Mouse (Mus musculus) forelimb bud, embryonic 11.5 days (tissue): ENCODE results near the gene Etv1.
A peak's percentile ranks its signal among the peaks of the same experiment; 100 is the strongest.

ENCODE experiments used
- DNase-seq: peaks from one replicate; pipeline ENCODE4 v3.0.0-alpha.2; 2012; ENCODE audit warnings: low read depth, low spot score

Etv1 gene

GRCm38 (mm10) chr12:38779186-38779777 is at the start of gene Etv1:
Gene Etv1, plus strand, starts transcription at chr12:38779380.
- DNase-seq: peak; percentile 49

- DNase-seq: no peak
Measured at GRCm38 (mm10) chr12:38729661-38730060, 49.5 kb upstream of the Etv1 start.

- no peak for DNase-seq
Measured at GRCm38 (mm10) chr12:38730791-38731190, 48.4 kb upstream of the Etv1 start.

DNA sequence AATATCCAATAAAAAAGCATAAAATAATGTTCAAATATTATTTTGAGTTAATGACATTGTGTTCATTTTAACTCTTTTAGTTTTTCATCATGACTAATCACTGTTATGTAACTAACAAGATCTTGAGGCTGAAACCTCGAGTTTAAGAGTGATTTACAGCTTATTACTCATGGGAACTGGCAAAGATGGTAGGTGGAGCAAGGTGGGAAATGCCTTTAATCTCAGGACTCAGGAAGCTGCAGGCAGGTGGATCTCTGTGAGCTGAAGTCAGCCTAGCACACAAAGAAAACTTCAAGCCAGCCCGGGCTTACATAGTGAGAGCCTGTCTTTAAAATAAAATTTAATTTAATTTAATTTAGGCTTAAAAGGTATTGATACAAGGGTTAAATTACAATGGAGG is 19.9 kb upstream of the Etv1 start:
- no peak for DNase-seq

- DNase-seq: no peak
Measured at GRCm38 (mm10) chr12:38777316-38777715, 1.9 kb upstream of the Etv1 start.

DNA sequence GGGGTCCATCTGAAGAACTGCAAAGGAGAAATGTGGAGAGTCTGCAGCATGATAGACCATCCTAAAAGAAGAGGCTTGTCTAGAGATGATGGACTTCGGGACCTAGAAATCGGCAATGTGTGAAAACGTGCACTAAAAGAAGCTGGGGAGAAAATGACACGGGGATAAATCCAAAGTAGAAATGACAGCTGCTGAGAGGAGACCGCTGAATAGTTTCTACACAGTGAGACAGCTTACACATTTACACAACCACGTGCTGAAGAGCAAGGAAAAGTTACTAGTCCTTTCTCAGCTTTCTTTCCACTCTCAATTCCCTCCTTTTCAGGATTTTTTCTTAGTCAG is 1.3 kb upstream of the Etv1 start:
- DNase-seq: no peak

GRCm38 (mm10) chr12:38778299-38779075 is 693 bp upstream of the Etv1 start:
- DNase-seq: peak; percentile 96

GRCm38 (mm10) chr12:38780006-38780954 is 1.1 kb downstream of the Etv1 start:
- peak; percentile 82 for DNase-seq

DNA sequence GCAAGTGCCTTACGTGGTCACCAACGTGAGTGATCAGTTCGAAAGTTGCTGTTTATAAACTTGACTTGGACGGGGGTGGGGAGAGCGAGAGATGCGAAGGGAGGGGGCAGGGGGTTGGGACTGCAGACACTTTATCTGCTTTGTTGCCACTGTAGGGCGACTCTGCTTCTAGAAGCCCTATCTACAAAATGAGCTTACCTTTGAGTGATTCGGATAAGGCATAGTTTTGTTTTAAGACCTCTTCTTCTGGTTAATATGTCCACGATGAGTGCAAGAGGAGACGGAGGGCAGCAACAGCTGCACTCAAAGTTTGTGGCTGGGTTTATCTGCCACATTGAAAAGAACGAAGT is 1.8 kb downstream of the Etv1 start:
- DNase-seq: no peak

DNA sequence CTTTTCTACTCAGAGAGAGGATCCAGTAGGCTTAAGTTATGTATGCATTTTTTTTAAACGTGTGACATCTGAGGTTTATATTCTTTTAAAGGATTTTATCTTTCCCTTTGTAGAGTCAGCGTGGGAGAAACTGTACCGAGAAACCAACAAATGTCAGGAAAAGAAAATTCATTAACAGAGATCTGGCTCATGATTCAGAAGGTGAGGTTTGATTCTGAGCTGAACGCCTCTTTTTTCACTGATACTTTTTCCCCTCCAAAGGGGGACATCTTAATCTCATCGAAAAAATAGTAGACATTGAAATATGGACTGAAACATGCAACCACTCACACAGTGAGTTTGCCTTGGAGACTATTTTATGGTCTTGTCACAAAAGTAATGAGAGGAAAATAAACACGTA is 2.5 kb downstream of the Etv1 start:
- DNase-seq: no peak

DNA sequence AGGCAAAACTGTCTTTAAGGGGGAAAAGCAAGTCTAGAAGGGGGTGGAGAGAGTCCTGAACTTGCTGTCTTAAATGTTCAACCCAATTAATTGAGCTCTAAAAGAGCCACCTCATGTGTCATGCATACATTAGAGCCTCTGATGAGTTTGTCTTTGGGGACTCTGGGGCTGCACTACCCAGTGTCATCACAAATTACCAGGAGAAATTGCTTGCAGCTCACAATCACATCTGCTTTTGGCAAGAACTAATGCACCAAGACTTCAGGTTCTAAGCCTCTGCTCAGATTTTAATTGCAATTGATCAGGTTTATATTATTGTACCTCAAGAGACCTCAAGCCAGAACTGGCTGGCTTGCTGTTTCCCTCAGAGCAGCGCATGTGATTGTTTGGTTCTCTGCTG is 4.1 kb downstream of the Etv1 start:
- DNase-seq: no peak

DNA sequence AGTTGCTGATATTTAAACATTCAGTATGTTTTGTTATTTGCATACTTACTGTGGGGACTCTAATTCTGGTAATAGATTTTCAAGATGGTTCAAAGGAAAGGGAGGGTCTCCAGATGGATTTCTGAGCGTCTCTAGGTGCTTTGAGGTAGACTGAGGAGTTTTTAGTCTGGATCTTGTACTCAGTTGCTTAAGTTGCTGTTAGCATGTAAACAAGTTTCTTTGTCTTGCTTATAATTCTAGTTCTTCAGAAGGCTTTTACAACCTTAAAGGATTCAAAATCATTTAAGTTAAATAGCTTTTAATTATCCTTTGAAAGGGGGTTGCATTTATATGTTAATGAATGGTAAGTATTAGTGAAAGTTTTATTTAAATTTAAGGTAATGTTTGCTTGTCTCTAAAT is 5.0 kb downstream of the Etv1 start:
- no peak for DNase-seq

GRCm38 (mm10) chr12:38786571-38786970 is 7.4 kb downstream of the Etv1 start:
- no peak for DNase-seq

- DNase-seq: no peak
Measured at GRCm38 (mm10) chr12:38787704-38788103, 8.5 kb downstream of the Etv1 start.

DNA sequence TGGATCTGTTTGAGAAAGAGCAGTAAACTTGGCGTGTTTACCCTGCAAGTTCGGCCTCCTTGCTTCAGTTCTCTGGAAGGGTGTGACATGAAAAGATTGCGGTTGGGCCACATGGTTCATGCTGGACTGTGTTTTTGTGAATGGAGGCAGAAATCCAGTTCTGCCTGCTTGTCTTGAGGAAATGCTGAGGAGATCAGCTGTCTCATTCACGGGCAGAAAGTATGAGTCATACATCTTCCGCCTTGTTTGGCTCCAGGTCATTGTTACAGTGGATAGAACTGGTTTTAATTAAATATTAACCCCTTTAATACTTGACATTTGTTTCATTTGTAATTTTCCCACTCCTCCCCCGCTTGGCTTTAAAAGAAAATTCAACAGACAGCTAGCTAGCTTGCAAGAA is 9.4 kb downstream of the Etv1 start:
- peak; percentile 35 for DNase-seq

- DNase-seq: no peak
Measured at GRCm38 (mm10) chr12:38789789-38790355, 10.7 kb downstream of the Etv1 start.

DNA sequence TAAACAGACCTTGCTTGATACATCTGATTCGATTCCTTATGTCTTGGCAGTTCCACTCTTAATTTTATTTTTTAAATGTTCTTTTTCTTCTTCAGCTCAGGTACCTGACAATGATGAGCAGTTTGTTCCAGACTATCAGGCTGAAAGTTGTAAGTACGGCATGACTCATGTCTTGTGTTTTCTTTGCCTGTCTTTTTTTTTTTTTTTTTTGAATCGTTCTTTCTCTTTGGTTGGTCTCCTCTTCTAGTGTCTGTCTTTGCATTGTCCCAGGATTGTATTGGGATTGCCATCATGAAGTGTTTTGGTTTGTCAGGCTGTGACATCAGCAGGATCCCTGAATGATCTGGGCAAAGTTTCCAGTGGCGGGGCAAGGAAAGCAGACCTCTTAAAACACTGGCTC is 13.9 kb downstream of the Etv1 start:
- DNase-seq: no peak

DNA sequence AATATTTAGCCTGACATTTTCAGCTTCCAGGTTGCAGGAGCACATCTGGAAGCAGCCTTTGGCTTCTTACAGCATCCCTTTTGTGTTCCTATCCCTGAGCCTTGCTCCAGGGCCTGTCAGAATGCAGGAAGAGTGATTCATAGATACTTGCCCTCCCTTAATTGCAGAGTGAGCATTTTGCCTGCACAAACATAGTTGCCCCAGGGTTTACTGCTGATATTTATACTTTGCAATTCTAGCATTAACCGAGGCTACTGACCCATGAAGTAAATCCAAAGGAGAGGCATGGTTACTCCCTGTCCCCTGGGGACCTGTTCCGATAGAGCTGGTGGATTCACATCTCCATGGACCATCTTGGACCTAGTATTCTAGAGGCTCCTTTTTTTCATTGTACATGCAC is 14.5 kb downstream of the Etv1 start:
- DNase-seq: no peak

DNA sequence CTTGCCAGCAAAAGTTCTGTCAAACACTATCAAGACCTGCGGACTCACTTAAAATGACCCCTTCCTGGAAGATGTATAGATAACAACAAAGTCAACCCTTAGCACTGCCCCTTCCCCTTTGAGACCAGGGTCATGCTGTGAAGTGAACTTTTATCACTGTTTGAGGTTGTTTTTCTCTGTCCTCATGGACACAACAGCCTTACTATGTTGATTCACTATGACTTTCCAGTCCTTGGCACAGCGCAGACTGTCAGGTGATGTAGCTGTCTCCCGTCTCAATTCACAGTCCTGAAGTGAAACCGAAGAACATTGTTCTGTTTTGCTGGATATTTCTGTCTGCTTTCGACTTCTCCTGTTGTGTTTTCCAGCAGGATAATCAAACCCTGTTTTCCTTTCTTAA is 27.9 kb downstream of the Etv1 start:
- DNase-seq: no peak

GRCm38 (mm10) chr12:38812392-38812791 is 33.2 kb downstream of the Etv1 start:
- no peak for DNase-seq

DNA sequence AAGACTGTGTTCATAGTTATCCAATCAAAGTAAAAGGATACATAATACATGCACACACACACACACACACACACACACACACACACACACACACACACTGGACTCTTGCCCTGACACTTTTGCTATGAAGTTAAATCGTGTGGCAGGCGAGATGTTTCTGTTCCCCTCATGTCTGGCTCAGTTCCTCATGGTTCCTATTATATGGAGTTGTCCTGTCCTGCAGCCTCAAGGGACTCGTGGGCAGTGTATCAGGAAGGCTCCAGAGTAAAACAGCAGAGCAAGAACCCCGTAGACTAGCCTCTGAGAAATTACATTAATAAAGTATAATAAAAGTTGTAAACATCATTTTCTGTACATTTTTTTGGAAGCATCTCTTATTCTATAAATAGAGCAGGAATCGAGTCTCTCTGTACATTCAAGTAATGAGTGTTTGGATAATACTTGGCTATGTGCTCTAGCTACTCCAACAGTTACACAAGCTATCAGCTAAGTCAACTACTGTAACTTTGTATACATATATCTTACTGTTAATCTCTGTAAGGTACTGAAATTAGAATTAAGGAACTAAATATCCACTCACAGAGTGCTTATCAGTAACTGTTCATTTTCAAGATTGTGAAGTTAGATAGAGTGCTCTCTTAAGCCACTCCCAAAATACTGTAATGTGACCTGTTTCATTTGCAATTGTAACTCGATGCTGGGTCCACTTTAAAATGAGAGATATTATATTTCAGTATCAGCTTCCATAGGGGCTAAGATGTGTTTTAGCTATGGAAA is 35.0 kb downstream of the Etv1 start:
- no peak for DNase-seq
